Mouse (Mus musculus) adrenal gland, postnatal 25 days (tissue): Measurements from ENCODE around the gene Cfap126. TPM values are rescaled to one million over a fixed set of nuclear protein-coding genes. Genes with fewer than 3 reads are reported as not detected.
A peak's percentile ranks its signal among the peaks of the same experiment; 100 is the strongest.
"Not testable (repeated sequence)": the region's sequence is repeated elsewhere in the genome, so short reads cannot be mapped to it uniquely, and the experiment has no call there.

Source experiments
- DNase-seq: peaks from one replicate; pipeline ENCODE4 v3.0.0; 2021; ENCODE audit warnings: mixed read lengths
- total RNA-seq: library from RNA; stranded (reverse); gene quantifications from 2 replicates; pipeline ENCODE4 v1.2.3, GENCODE M21; 2021

The Cfap126 gene
- total RNA-seq, 1 experiment from 2014 or later, result 2.3 TPM

- no peak for DNase-seq
Measured at GRCm38 (mm10) chr1:171129251-171129650, 15.5 kb downstream of the Cfap126 start.

GRCm38 (mm10) chr1:171130971-171131370, 17.3 kb downstream of the Cfap126 start:
- DNase-seq, result no peak

- DNase-seq, result no peak
Measured at GRCm38 (mm10) chr1:171135600-171135999, 21.9 kb downstream of the Cfap126 start.

GRCm38 (mm10) chr1:171137486-171138155, 23.9 kb downstream of the Cfap126 start:
- DNase-seq, result not testable (repeated sequence)

- not testable (repeated sequence) for DNase-seq
Measured at GRCm38 (mm10) chr1:171142981-171143380, 29.3 kb downstream of the Cfap126 start.

GRCm38 (mm10) chr1:171149974-171150760, 36.4 kb downstream of the Cfap126 start, which contains the start of the genes Sdhc and Mpz:
Sdhc (minus strand) TSS chr1:171150603.
Mpz (plus strand) TSS chr1:171150711.
- DNase-seq, result peak; percentile 95

- no peak for DNase-seq
Measured at GRCm38 (mm10) chr1:171150838-171151391, 37.2 kb downstream of the Cfap126 start.

- DNase-seq, result no peak
Measured at GRCm38 (mm10) chr1:171151966-171152365, 38.2 kb downstream of the Cfap126 start.

- no peak for DNase-seq
Measured at GRCm38 (mm10) chr1:171156644-171157043, 42.9 kb downstream of the Cfap126 start.

GRCm38 (mm10) chr1:171157965-171158364, 44.2 kb downstream of the Cfap126 start:
- no peak for DNase-seq

- peak; percentile 36 for DNase-seq
Measured at GRCm38 (mm10) chr1:171159485-171159975, 45.8 kb downstream of the Cfap126 start.

GRCm38 (mm10) chr1:171162526-171162925, 48.8 kb downstream of the Cfap126 start:
- no peak for DNase-seq

- DNase-seq, result no peak
Measured at GRCm38 (mm10) chr1:171164258-171164657, 50.5 kb downstream of the Cfap126 start.

GRCm38 (mm10) chr1:171165629-171166345, 52.1 kb downstream of the Cfap126 start:
- DNase-seq, result no peak

- no peak for DNase-seq
Measured at GRCm38 (mm10) chr1:171168906-171169305, 55.2 kb downstream of the Cfap126 start.

GRCm38 (mm10) chr1:171169913-171170312, 56.2 kb downstream of the Cfap126 start:
- no peak for DNase-seq

GRCm38 (mm10) chr1:171171138-171171537, 57.4 kb downstream of the Cfap126 start:
- DNase-seq, result no peak

- no peak for DNase-seq
Measured at GRCm38 (mm10) chr1:171172779-171173178, 59.1 kb downstream of the Cfap126 start.
